Mouse (Mus musculus): ENCODE data around the gene Slc26a10. TPM values are rescaled to one million over a fixed set of nuclear protein-coding genes. Genes with fewer than 3 reads are reported as not detected.
"Not testable (repeated sequence)": the region's sequence is repeated elsewhere in the genome, so short reads cannot be mapped to it uniquely, and the experiment has no call there.

Slc26a10 gene
- polyA plus RNA-seq, 1 experiment from 2014 or later, result 1.6 TPM

GRCm38 (mm10) chr10:127194428-127195327 lies 14.2 kb upstream of the Slc26a10 start:
- ATAC-seq, result peak; percentile 16
- WGBS, result 19% methylated on average over 22 of the region's 22 CpGs
- Histone ChIP-seq H3K9ac (replicated peaks; ENCODE audit: low read depth, low read length) (peak overlapping the region; percentile 98), H3K4me1 (replicated peaks; ENCODE audit: control insufficient read depth, insufficient read depth, low read length) (peaks cover 23% of the 10 kb centered on the region), H3K36me3 (ENCODE audit: control insufficient read depth, insufficient read depth) (peaks cover 4% of the 10 kb centered on the region; the same call in 1 of the 2 replicates), H3K4me3 (replicated peaks; ENCODE audit: low read length) (peak overlapping the region; percentile 83), H3K27ac (ENCODE audit: low read length) (peak overlapping the region; percentile 87), H3K4me2 (ENCODE audit: low read length) (peak overlapping the region; percentile 92), H3K27me3 (replicated peaks; ENCODE audit: control insufficient read depth, insufficient read depth, low read length) (no peaks in the 10 kb centered on the region), H3K9me3 (ENCODE audit: control insufficient read depth, low read length) (no peaks in the 10 kb centered on the region)

DNA sequence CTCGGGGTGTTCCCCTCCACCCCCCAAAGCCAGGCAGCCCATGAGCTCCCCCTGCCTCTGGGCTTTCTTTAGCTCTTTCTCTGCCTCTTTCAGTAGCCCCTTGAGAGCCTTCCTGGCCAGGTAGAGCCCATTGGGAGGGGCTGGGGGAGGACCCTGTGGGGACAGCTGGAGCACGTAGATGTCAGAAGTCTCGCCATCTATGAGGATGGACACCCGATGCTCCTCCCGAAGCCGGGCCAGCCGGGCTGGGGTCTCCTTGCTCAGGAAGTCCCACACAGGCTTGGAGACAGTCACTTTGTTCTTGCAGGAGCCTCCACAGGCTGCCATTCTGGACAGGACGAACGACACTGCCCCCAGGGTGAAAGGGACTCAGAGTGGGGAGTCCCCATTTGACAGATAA lies 12.6 kb upstream of the Slc26a10 start:
- WGBS, result 89% methylated on average over 8 of the region's 9 CpGs
- peaks cover 36% of the 10 kb centered on the region for H3K4me1 ChIP-seq (replicated peaks; ENCODE audit: control insufficient read depth, insufficient read depth, low read length)
- no peak for ATAC-seq
- H3K4me3 ChIP-seq (replicated peaks; ENCODE audit: low read length), result no peak overlapping the region
- H3K27ac ChIP-seq (ENCODE audit: low read length), result no peak overlapping the region
- H3K9ac ChIP-seq (replicated peaks; ENCODE audit: low read depth, low read length), result no peak overlapping the region
- peaks cover 2% of the 10 kb centered on the region; the same call in 1 of the 2 replicates for H3K36me3 ChIP-seq (ENCODE audit: control insufficient read depth, insufficient read depth)
- no peak overlapping the region for H3K4me2 ChIP-seq (ENCODE audit: low read length)
- H3K27me3 ChIP-seq (replicated peaks; ENCODE audit: control insufficient read depth, insufficient read depth, low read length), result no peaks in the 10 kb centered on the region
- no peaks in the 10 kb centered on the region for H3K9me3 ChIP-seq (ENCODE audit: control insufficient read depth, low read length)

DNA sequence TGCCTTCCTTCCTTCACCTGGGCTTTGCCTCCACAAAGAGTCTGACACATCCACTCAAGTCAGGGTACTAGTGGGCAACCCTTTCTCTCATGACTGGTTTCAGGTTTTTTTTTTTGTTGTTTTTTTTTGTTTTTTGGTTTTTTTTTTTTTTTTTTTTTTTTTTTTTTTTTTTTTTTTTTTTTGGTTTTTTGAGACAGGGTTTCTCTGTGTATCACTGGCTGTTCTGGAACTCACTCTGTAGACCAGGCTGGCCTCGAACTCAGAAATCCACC lies 11.5 kb upstream of the Slc26a10 start:
- H3K36me3 ChIP-seq (ENCODE audit: control insufficient read depth, insufficient read depth); H3K4me3 ChIP-seq (replicated peaks; ENCODE audit: low read length); H3K27ac ChIP-seq (ENCODE audit: low read length); H3K27me3 ChIP-seq (replicated peaks; ENCODE audit: control insufficient read depth, insufficient read depth, low read length); ATAC-seq; H3K4me2 ChIP-seq (ENCODE audit: low read length); H3K9ac ChIP-seq (replicated peaks; ENCODE audit: low read depth, low read length); H3K9me3 ChIP-seq (ENCODE audit: control insufficient read depth, low read length): not testable (repeated sequence)
- peaks cover 43% of the 10 kb centered on the region for H3K4me1 ChIP-seq (replicated peaks; ENCODE audit: control insufficient read depth, insufficient read depth, low read length)
- WGBS, result 73% methylated on average over 1 of the region's 1 CpGs

DNA sequence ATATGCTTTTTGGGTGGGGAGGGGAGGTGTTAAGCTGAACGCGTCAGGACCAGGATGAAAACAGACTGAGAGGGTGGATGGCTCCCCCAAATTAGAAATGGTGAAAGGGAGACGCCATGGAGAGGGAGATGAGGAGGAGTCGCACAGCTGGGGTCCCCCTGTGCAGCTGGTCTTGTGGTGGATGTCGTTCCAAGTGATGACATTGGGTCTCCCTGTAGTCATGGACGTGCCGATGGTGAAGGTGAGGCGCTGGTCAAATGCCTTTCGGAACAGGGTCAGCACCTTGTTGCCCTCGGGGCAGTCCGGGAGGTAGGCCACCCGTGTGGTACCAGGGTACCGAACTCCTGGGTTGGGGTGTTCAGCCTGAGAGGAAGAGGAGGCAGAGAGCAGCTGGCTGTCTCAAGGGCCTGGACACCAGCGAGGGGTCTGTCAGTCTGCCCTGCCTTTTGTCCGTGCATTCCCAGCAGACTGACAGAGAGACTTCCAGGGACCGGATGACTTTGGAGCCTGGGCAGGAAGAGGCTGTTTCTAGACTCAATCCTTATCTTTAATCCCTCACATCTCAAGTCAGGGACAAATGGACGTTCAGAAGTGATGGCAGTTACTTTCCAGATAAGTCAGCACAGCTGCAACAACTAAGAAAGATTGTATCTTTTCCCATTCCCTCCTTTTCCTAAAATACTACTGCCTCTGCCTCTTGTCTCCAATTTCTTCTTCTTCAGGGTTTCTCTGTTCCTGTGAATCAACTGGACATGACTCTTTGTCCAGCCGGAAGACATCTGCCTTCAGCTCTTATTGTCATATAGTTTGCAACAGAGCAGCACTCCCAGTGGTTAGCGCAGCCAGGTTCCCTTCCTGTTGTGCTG lies 11.0 kb upstream of the Slc26a10 start:
- no peak overlapping the region for H3K9ac ChIP-seq (replicated peaks; ENCODE audit: low read depth, low read length)
- H3K9me3 ChIP-seq (ENCODE audit: control insufficient read depth, low read length), result no peaks in the 10 kb centered on the region
- no peak overlapping the region for H3K4me2 ChIP-seq (ENCODE audit: low read length)
- H3K36me3 ChIP-seq (ENCODE audit: control insufficient read depth, insufficient read depth), result peaks cover 3% of the 10 kb centered on the region; the same call in 1 of the 2 replicates
- no peaks in the 10 kb centered on the region for H3K27me3 ChIP-seq (replicated peaks; ENCODE audit: control insufficient read depth, insufficient read depth, low read length)
- no peak overlapping the region for H3K27ac ChIP-seq (ENCODE audit: low read length)
- H3K4me3 ChIP-seq (replicated peaks; ENCODE audit: low read length), result no peak overlapping the region
- 77% methylated on average over 19 of the region's 19 CpGs for WGBS
- peaks cover 40% of the 10 kb centered on the region for H3K4me1 ChIP-seq (replicated peaks; ENCODE audit: control insufficient read depth, insufficient read depth, low read length)
- ATAC-seq, result no peak

DNA sequence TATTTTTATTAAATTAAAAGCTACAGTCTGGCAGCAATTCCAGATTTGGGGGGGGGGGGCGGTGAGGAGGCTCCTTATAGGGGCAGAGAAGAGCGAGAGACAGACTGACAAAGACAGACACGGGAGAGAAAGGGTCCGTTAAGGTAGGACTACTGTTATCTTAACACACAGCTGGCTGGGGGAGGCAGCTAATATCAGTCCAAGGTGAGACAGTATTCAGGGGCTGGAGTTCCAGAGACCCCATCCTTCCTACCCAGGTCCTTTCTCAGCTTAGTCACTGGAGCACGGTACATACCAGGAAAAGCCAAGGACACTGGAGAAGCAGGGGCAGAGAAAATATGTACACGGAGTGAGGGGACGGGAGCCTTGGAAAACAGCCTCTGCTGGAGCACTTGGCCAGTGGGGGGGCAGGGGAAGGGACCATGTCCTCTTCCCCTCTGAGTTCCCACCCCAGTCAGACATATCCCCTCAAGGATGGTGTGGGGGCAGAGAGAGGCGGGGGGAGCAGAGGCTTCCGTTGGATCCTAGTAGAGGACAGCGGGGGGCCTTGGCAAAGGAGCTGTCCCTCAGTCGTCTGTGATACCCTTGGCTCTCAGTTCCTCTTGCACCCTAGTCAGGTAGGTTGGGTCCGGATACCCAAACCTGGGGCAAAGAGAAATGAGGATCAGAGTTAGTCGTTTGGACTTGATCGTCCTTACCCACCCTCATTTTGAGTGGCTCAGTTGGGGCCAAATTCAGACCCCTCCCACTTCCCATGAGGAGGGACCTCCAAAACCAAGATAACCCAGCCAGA lies 10.1 kb upstream of the Slc26a10 start:
- no peak for ATAC-seq
- H3K4me1 ChIP-seq (replicated peaks; ENCODE audit: control insufficient read depth, insufficient read depth, low read length), result peaks cover 35% of the 10 kb centered on the region

DNA sequence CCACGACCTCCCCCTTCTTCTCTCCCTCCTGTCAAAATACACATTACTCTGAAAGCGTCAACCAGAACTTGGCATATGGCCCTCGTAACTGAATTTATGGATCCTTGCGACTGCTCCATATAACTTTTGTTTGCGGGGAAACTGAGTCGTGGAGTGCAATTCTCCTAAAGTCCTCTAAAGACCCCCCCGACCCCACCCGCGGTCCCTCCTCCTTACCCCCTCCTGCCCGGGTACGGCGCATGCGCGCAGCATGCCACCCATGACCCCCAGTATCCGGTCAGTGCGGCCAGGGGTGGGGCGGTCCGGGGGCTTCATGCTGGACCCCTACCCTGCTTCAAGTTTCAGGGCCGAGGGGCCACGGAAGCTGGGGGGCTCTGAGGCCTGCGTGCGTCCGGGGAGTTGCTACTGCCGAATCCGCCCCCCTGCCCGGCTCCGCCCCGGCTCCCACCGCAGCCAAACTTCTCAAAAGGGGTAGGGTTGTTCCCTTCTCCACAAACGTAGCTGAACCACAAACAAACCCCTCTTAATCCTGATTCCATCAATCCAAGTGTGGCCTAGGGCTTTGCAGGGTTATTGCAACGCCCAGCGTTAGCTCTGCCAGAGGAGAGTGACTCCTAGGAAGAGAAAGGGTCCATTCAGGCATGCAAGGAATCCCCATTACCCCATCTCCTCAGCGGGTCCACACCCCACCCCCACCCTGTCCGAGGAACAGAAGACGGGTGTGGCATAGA lies 9.4 kb upstream of the Slc26a10 start, which contains the start of gene Arhgef25:
Gene Arhgef25, minus strand, starts transcription at position 433 of the 731 bp plus-strand sequence.
- H3K4me2 ChIP-seq (ENCODE audit: low read length), result peak within 1 kb of the TSS; percentile 92
- peak within 1 kb of the TSS; percentile 88 for H3K27ac ChIP-seq (ENCODE audit: low read length)
- no peaks in the 10 kb centered on the region for H3K9me3 ChIP-seq (ENCODE audit: control insufficient read depth, low read length)
- H3K4me1 ChIP-seq (replicated peaks; ENCODE audit: control insufficient read depth, insufficient read depth, low read length), result peaks cover 33% of the 10 kb centered on the region
- WGBS, result 3% methylated on average over 35 of the region's 35 CpGs
- peak within 1 kb of the TSS; percentile 82 for H3K4me3 ChIP-seq (replicated peaks; ENCODE audit: low read length)
- H3K27me3 ChIP-seq (replicated peaks; ENCODE audit: control insufficient read depth, insufficient read depth, low read length), result no peaks in the 10 kb centered on the region
- peaks cover 4% of the 10 kb centered on the region; the same call in 1 of the 2 replicates for H3K36me3 ChIP-seq (ENCODE audit: control insufficient read depth, insufficient read depth)
- ATAC-seq, result no peak
- peak within 1 kb of the TSS; percentile 93 for H3K9ac ChIP-seq (replicated peaks; ENCODE audit: low read depth, low read length)

More for the DNA sequence above, 10.1 kb upstream of the Slc26a10 start:
- no peaks in the 10 kb centered on the region for H3K27me3 ChIP-seq (replicated peaks; ENCODE audit: control insufficient read depth, insufficient read depth, low read length)
- H3K9me3 ChIP-seq (ENCODE audit: control insufficient read depth, low read length), result no peaks in the 10 kb centered on the region
- no peak overlapping the region for H3K9ac ChIP-seq (replicated peaks; ENCODE audit: low read depth, low read length)
- H3K4me2 ChIP-seq (ENCODE audit: low read length), result no peak overlapping the region; the same call in 1 of the 2 replicates
- H3K36me3 ChIP-seq (ENCODE audit: control insufficient read depth, insufficient read depth), result peaks cover 4% of the 10 kb centered on the region; the same call in 1 of the 2 replicates
- no peak overlapping the region for H3K4me3 ChIP-seq (replicated peaks; ENCODE audit: low read length)
- 35% methylated on average over 13 of the region's 14 CpGs for WGBS
- no peak overlapping the region for H3K27ac ChIP-seq (ENCODE audit: low read length)

- peak overlapping the region; percentile 88 for H3K27ac ChIP-seq (ENCODE audit: low read length)
- H3K36me3 ChIP-seq (ENCODE audit: control insufficient read depth, insufficient read depth), result peaks cover 4% of the 10 kb centered on the region; the same call in 1 of the 2 replicates
- no peaks in the 10 kb centered on the region for H3K9me3 ChIP-seq (ENCODE audit: control insufficient read depth, low read length)
- no peaks in the 10 kb centered on the region for H3K27me3 ChIP-seq (replicated peaks; ENCODE audit: control insufficient read depth, insufficient read depth, low read length)
- H3K4me2 ChIP-seq (ENCODE audit: low read length), result peak overlapping the region; percentile 92
- peak overlapping the region; percentile 93 for H3K9ac ChIP-seq (replicated peaks; ENCODE audit: low read depth, low read length)
- H3K4me3 ChIP-seq (replicated peaks; ENCODE audit: low read length), result peak overlapping the region; percentile 82
- ATAC-seq, result peak; percentile 30
- peaks cover 28% of the 10 kb centered on the region for H3K4me1 ChIP-seq (replicated peaks; ENCODE audit: control insufficient read depth, insufficient read depth, low read length)
- under 1% methylated on average over 26 of the region's 26 CpGs for WGBS
These were observed 8.7 kb upstream of the Slc26a10 start for GRCm38 (mm10) chr10:127189116-127189650.

DNA sequence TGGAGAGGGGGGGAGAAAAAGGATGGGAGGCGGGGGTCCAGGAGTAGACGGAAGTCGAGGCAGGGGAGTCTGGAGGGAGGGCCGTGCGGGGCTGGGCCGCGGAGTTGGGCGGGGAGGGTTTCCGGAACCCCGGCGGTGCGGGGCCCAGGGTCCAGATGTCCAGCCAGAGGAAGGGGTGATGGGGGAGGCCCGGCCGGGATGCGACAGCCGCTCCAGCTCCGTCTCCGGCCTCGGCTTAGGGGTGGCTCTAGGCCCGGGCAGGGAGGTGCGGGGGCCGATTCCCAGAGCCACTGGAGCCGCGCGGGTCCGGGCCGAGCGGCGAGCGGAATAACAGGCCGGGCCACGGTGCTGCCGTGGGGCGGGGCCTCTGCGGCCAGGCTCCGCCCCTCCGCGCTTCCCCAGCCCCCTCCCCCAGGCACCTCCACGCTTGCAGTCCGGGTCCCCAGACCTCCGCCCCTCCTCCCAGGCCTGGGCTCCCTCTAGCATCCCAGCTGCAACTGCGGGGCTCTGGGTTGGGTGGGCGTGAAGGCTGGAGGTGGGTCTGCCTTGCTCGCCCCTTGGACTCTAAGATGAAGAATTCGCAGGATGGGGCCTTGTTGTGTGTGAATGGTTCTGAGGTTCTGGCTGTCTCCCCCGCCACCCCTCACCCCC lies 8.1 kb upstream of the Slc26a10 start:
- Histone ChIP-seq H3K4me3 (replicated peaks; ENCODE audit: low read length) (peak overlapping the region; percentile 82), H3K27ac (ENCODE audit: low read length) (peak overlapping the region; percentile 88), H3K4me1 (replicated peaks; ENCODE audit: control insufficient read depth, insufficient read depth, low read length) (peaks cover 33% of the 10 kb centered on the region), H3K9ac (replicated peaks; ENCODE audit: low read depth, low read length) (peak overlapping the region; percentile 93), H3K4me2 (ENCODE audit: low read length) (peak overlapping the region; percentile 92), H3K27me3 (replicated peaks; ENCODE audit: control insufficient read depth, insufficient read depth, low read length) (no peaks in the 10 kb centered on the region), H3K9me3 (ENCODE audit: control insufficient read depth, low read length) (no peaks in the 10 kb centered on the region), H3K36me3 (ENCODE audit: control insufficient read depth, insufficient read depth) (peaks cover 4% of the 10 kb centered on the region; the same call in 1 of the 2 replicates)
- WGBS, result under 1% methylated on average over 42 of the region's 46 CpGs
- peak; percentile 79 for ATAC-seq

Measured in forebrain, embryonic 16.5 days (tissue).